Mouse (Mus musculus) midbrain, embryonic 13.5 days (tissue): ENCODE data around the gene Krtdap. TPM values are rescaled to one million over a fixed set of nuclear protein-coding genes. Genes with fewer than 3 reads are reported as not detected.
"Not testable (repeated sequence)": the region's sequence is repeated elsewhere in the genome, so short reads cannot be mapped to it uniquely, and the experiment has no call there.

Experiments
- ATAC-seq: fragments of 200-750 bp; cut with Nextera tagmentation; 2 replicates; pipeline ENCODE4 v1.8.0; 2017; ENCODE audit warnings: mild to moderate bottlenecking, moderate TSS enrichment, moderate library complexity
- H3K27ac ChIP-seq: fragments of 300-500 bp; sonication (generic); 2 replicates; pipeline ENCODE4 v1.5.1; 2015; ENCODE audit warnings: inconsistent platforms, mild to moderate bottlenecking, moderate library complexity
- H3K27me3 ChIP-seq: fragments of 300-500 bp; sonication (generic); 2 replicates; pipeline ENCODE4 v1.6.1; 2015; ENCODE audit warnings: mild to moderate bottlenecking, inconsistent platforms
- H3K36me3 ChIP-seq: fragments of 300-500 bp; sonication (generic); 2 replicates; pipeline ENCODE4 v1.6.1; 2015; ENCODE audit warnings: mild to moderate bottlenecking, inconsistent platforms
- H3K4me1 ChIP-seq: fragments of 300-500 bp; sonication (generic); replicated peaks from 2 replicates; pipeline ENCODE4 v1.6.1; 2015; ENCODE audit warnings: inconsistent platforms
- H3K4me2 ChIP-seq: fragments of 300-500 bp; sonication (generic); replicated peaks from 2 replicates; pipeline ENCODE4 v1.6.1; 2015; ENCODE audit warnings: moderate library complexity, mild to moderate bottlenecking, inconsistent platforms
- H3K4me3 ChIP-seq: fragments of 300-500 bp; sonication (generic); replicated peaks from 2 replicates; pipeline ENCODE4 v1.5.1; 2015; ENCODE audit warnings: mild to moderate bottlenecking, inconsistent platforms
- H3K9ac ChIP-seq: fragments of 300-500 bp; sonication (generic); replicated peaks from 2 replicates; pipeline ENCODE4 v1.6.1; 2015; ENCODE audit warnings: mild to moderate bottlenecking, inconsistent platforms
- H3K9me3 ChIP-seq: fragments of 300-500 bp; sonication (generic); 2 replicates; pipeline ENCODE4 v1.6.1; 2016; ENCODE audit warnings: mild to moderate bottlenecking, inconsistent platforms
- WGBS: fragments of 180-500 bp; shearing (Covaris S2); methylation state at CpG from one replicate; pipeline ENCODE4 v1.1.7; 2015; 5-methylcytosine and 5-hydroxymethylcytosine counted together
- polyA plus RNA-seq: library from polyadenylated mRNA; unstranded; fragments of >200 nt; fragmentation: Nextera tagmentation; extraction: Ambion mirVana; gene quantifications from 2 replicates; pipeline ENCODE4 v1.2.1, GENCODE M21; 2015

Gene Krtdap
- polyA plus RNA-seq, 1 experiment from 2014 or later = not detected

DNA sequence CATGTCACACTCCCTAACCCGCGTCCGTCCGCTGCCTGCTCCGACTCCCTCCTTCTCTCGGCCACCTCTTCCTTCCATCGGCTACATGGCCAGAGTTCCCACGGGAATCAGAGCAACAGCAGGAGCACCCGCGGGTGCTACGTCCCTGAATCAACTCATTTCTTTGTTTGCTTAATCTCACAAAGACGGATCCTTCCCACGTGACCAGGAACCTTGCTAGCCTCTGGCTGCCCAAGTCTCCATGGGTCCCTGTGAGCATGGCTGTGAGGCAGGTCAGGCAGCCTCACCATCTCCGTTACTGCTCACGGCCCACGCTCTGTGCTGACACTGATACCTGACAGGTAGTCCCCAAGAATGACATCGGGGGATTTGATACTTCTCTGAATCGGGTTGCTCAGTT, 36.0 kb downstream of the Krtdap start, which contains the start of gene Ffar2:
TSS of gene Ffar2 (minus strand) at position 101 of the 400 bp plus-strand sequence.
- H3K27me3 ChIP-seq = no peaks in the 10 kb centered on the region
- H3K27ac ChIP-seq = no peak within 1 kb of the TSS
- 91% methylated on average over 18 of the region's 18 CpGs for WGBS
- no peaks in the 10 kb centered on the region for H3K9me3 ChIP-seq
- H3K9ac ChIP-seq = no peak within 1 kb of the TSS
- H3K36me3 ChIP-seq = no peaks in the 10 kb centered on the region
- no peak for ATAC-seq
- no peak within 1 kb of the TSS for H3K4me3 ChIP-seq
- H3K4me1 ChIP-seq = no peaks in the 10 kb centered on the region
- no peak within 1 kb of the TSS for H3K4me2 ChIP-seq

DNA sequence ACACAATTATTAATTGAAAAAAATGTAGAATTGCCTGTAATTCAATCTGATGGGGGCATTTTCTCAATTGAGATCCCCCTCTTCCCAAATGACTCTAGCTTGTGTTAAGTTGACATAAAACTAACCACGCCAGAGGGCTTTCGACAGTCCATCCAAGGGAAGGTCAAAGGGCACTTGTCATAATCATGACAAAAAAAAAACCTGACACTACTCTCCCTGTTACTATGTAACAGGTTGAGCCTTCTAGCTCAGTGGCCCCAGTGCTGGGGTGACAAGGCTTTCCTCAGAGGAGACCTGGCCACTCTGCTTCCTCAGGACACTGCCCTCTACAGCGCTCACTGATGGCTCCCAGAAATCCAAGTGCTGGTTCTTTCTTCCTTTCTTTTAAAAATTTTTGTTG, 36.6 kb downstream of the Krtdap start:
- no peaks in the 10 kb centered on the region for H3K9me3 ChIP-seq
- ATAC-seq = no peak
- H3K4me1 ChIP-seq = no peaks in the 10 kb centered on the region
- no peak overlapping the region for H3K4me3 ChIP-seq
- H3K27ac ChIP-seq = no peak overlapping the region
- H3K36me3 ChIP-seq = no peaks in the 10 kb centered on the region
- no peak overlapping the region for H3K4me2 ChIP-seq
- H3K27me3 ChIP-seq = no peaks in the 10 kb centered on the region
- no peak overlapping the region for H3K9ac ChIP-seq
- WGBS = 92% methylated on average over 3 of the region's 3 CpGs

GRCm38 (mm10) chr7:30826660-30827059, 39.0 kb downstream of the Krtdap start:
- Histone ChIP-seq H3K27me3 (no peaks in the 10 kb centered on the region), H3K4me3 (no peak overlapping the region), H3K4me2 (no peak overlapping the region), H3K4me1 (no peaks in the 10 kb centered on the region), H3K9ac (no peak overlapping the region), H3K9me3 (no peaks in the 10 kb centered on the region), H3K36me3 (no peaks in the 10 kb centered on the region), H3K27ac (no peak overlapping the region)
- WGBS = 91% methylated on average over 10 of the region's 10 CpGs
- no peak for ATAC-seq

- ATAC-seq, H3K9ac ChIP-seq, H3K27me3 ChIP-seq, H3K27ac ChIP-seq, H3K36me3 ChIP-seq, H3K9me3 ChIP-seq, H3K4me1 ChIP-seq, H3K4me3 ChIP-seq, H3K4me2 ChIP-seq: not testable (repeated sequence)
Measured at GRCm38 (mm10) chr7:30828871-30829270, 41.2 kb downstream of the Krtdap start.

GRCm38 (mm10) chr7:30829428-30829827, 41.7 kb downstream of the Krtdap start:
- no peak overlapping the region for H3K9ac ChIP-seq
- H3K4me2 ChIP-seq = no peak overlapping the region
- no peak overlapping the region for H3K4me3 ChIP-seq
- 69% methylated on average over 3 of the region's 3 CpGs for WGBS
- no peaks in the 10 kb centered on the region for H3K9me3 ChIP-seq
- ATAC-seq = no peak
- H3K27me3 ChIP-seq = no peaks in the 10 kb centered on the region
- H3K4me1 ChIP-seq = no peaks in the 10 kb centered on the region
- H3K27ac ChIP-seq = no peak overlapping the region
- H3K36me3 ChIP-seq = no peaks in the 10 kb centered on the region

GRCm38 (mm10) chr7:30832261-30832660, 44.6 kb downstream of the Krtdap start:
- no peaks in the 10 kb centered on the region for H3K4me1 ChIP-seq
- no peaks in the 10 kb centered on the region for H3K27me3 ChIP-seq
- H3K27ac ChIP-seq = no peak overlapping the region
- H3K36me3 ChIP-seq = no peaks in the 10 kb centered on the region
- H3K4me3 ChIP-seq = no peak overlapping the region
- no peak overlapping the region for H3K4me2 ChIP-seq
- 77% methylated on average over 11 of the region's 17 CpGs for whole genome bisulfite sequencing
- no peak overlapping the region for H3K9ac ChIP-seq
- ATAC-seq = no peak
- H3K9me3 ChIP-seq = no peaks in the 10 kb centered on the region

- whole genome bisulfite sequencing = 53% methylated on average over 7 of the region's 11 CpGs
- H3K4me2 ChIP-seq, H3K4me1 ChIP-seq, H3K27ac ChIP-seq, ATAC-seq, H3K27me3 ChIP-seq, H3K36me3 ChIP-seq, H3K9me3 ChIP-seq, H3K4me3 ChIP-seq, H3K9ac ChIP-seq: not testable (repeated sequence)
Measured at GRCm38 (mm10) chr7:30832684-30833083, 45.0 kb downstream of the Krtdap start.

GRCm38 (mm10) chr7:30837277-30837676, 49.6 kb downstream of the Krtdap start:
- Histone ChIP-seq H3K27ac (no peak overlapping the region), H3K36me3 (no peaks in the 10 kb centered on the region), H3K27me3 (no peaks in the 10 kb centered on the region), H3K4me1 (no peaks in the 10 kb centered on the region), H3K4me3 (no peak overlapping the region), H3K9ac (no peak overlapping the region), H3K9me3 (no peaks in the 10 kb centered on the region), H3K4me2 (no peak overlapping the region)
- no peak for ATAC-seq

- ATAC-seq = no peak
- H3K4me3 ChIP-seq = no peak overlapping the region
- H3K9ac ChIP-seq = no peak overlapping the region
- WGBS = 80% methylated on average over 3 of the region's 3 CpGs
- H3K36me3 ChIP-seq = no peaks in the 10 kb centered on the region
- H3K27ac ChIP-seq = no peak overlapping the region
- peaks cover 11% of the 10 kb centered on the region for H3K4me1 ChIP-seq
- H3K27me3 ChIP-seq = no peaks in the 10 kb centered on the region
- H3K4me2 ChIP-seq = no peak overlapping the region
- no peaks in the 10 kb centered on the region for H3K9me3 ChIP-seq
Measured at GRCm38 (mm10) chr7:30840306-30840705, 52.6 kb downstream of the Krtdap start.

Other genes starting within 250 kb of the Krtdap start
- gene Hspb6, start 235.7 kb upstream of the Krtdap start, polyA plus RNA-seq = 5.7 and 6.6 TPM in 2 replicates
- gene Proser3, start 235.6 kb upstream of the Krtdap start, polyA plus RNA-seq = 8.7 and 12.3 TPM in 2 replicates
- 54.4 and 60.4 TPM in 2 replicates for gene Lin37, start 228.1 kb upstream of the Krtdap start, polyA plus RNA-seq
- gene U2af1l4, start 224.6 kb upstream of the Krtdap start, polyA plus RNA-seq = 92.5 and 102 TPM in 2 replicates
- 20.7 and 22.6 TPM in 2 replicates for gene Gm49396, start 224.6 kb upstream of the Krtdap start, polyA plus RNA-seq
- gene Psenen, start 224.3 kb upstream of the Krtdap start, polyA plus RNA-seq = 131 and 133 TPM in 2 replicates
- gene Igflr1, start 222.5 kb upstream of the Krtdap start, polyA plus RNA-seq = 4.8 and 6.6 TPM in 2 replicates
- gene Kmt2b, start 199.2 kb upstream of the Krtdap start, polyA plus RNA-seq = 12.9 and 13.3 TPM in 2 replicates
- gene Zbtb32, start 189.0 kb upstream of the Krtdap start, polyA plus RNA-seq = 0.14 and 0.31 TPM in 2 replicates
- 0.46 and 0.73 TPM in 2 replicates for gene Upk1a, start 175.0 kb upstream of the Krtdap start, polyA plus RNA-seq
- 1,046 and 1,055 TPM in 2 replicates for gene Cox6b1, start 161.7 kb upstream of the Krtdap start, polyA plus RNA-seq
- not detected in 2 replicates for gene Etv2, start 152.0 kb upstream of the Krtdap start, polyA plus RNA-seq
- 130 and 153 TPM in 2 replicates for gene Rbm42, start 137.6 kb upstream of the Krtdap start, polyA plus RNA-seq
- gene Haus5, start 122.9 kb upstream of the Krtdap start, polyA plus RNA-seq = 34.2 and 37.0 TPM in 2 replicates
- gene Pmis2, start 116.3 kb upstream of the Krtdap start, polyA plus RNA-seq = not detected in 2 replicates
- not detected in 2 replicates for gene 2200002J24Rik, start 89.0 kb upstream of the Krtdap start, polyA plus RNA-seq
- 0.62 and 1.3 TPM in 2 replicates for gene Atp4a, start 75.7 kb upstream of the Krtdap start, polyA plus RNA-seq
- gene Tmem147, start 58.4 kb upstream of the Krtdap start, polyA plus RNA-seq = 200 and 203 TPM in 2 replicates
- 1.1 and 2.2 TPM in 2 replicates for gene Gapdhs, start 44.2 kb upstream of the Krtdap start, polyA plus RNA-seq
- gene Sbsn, start 36.4 kb upstream of the Krtdap start, polyA plus RNA-seq = 2.3 TPM in 2 replicates
- gene Dmkn, start 24.1 kb upstream of the Krtdap start, polyA plus RNA-seq = 0.27 and 0.57 TPM in 2 replicates
- 0.17 and 0.50 TPM in 2 replicates for gene Ffar2, start 35.9 kb downstream of the Krtdap start, polyA plus RNA-seq
- gene Ffar3, start 68.3 kb downstream of the Krtdap start, polyA plus RNA-seq = not detected in 2 replicates
- not detected in 2 replicates for gene Ffar1, start 73.7 kb downstream of the Krtdap start, polyA plus RNA-seq
- gene Cd22, start 92.4 kb downstream of the Krtdap start, polyA plus RNA-seq = not detected in 2 replicates
- 1.3 and 1.5 TPM in 2 replicates for gene Mag, start 127.0 kb downstream of the Krtdap start, polyA plus RNA-seq
- not detected in 2 replicates for gene Hamp2, start 136.8 kb downstream of the Krtdap start, polyA plus RNA-seq
- gene Hamp, start 156.1 kb downstream of the Krtdap start, polyA plus RNA-seq = not detected in 2 replicates
- 24.2 and 27.6 TPM in 2 replicates for gene Usf2, start 168.9 kb downstream of the Krtdap start, polyA plus RNA-seq
- 13.5 and 16.1 TPM in 2 replicates for gene Lsr, start 185.6 kb downstream of the Krtdap start, polyA plus RNA-seq
- gene Fam187b, start 185.9 kb downstream of the Krtdap start, polyA plus RNA-seq = 0.17 and 0.38 TPM in 2 replicates